Mouse (Mus musculus) urinary bladder, adult 2 months (tissue): ENCODE measurements around the gene Mef2c. TPM values are rescaled to one million over a fixed set of nuclear protein-coding genes. Genes with fewer than 3 reads are reported as not detected.

Experiments used
- DNase-seq: peaks from one replicate; pipeline ENCODE4 v3.0.0; 2022; ENCODE audit warnings: low spot score
- polyA plus RNA-seq: library from polyadenylated mRNA; depleted of rRNA; stranded (reverse); fragments of >200 nt; gene quantifications from 2 replicates; pipeline ENCODE4 v1.2.3, GENCODE M21; 2012

Gene Mef2c
- polyA plus RNA-seq, 1 experiment = 12.2 TPM

DNA sequence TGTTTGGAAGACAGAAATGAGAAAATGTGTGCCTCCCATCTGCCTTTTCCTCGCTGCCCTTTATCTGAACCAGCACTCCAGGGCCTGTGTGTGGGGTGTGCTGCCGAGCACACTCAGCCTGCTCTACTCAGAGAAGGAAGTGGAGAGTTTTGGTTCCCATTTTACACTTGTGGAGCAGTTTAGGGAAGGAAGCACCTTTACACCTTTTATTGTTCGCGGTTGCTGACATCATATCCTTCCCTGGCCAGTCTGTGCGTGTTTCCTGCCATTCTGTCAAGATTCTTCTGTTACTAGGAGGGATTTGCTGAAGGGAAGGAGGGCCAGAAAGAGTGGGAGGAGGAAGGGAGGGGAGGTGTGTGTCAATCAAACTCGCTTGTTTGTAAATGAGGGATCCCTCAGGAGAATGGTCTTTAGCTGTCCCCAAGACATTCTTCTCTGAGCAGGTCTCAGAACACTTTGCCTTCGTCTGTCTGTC, 68.2 kb downstream of the Mef2c start:
- no peak for DNase-seq

DNA sequence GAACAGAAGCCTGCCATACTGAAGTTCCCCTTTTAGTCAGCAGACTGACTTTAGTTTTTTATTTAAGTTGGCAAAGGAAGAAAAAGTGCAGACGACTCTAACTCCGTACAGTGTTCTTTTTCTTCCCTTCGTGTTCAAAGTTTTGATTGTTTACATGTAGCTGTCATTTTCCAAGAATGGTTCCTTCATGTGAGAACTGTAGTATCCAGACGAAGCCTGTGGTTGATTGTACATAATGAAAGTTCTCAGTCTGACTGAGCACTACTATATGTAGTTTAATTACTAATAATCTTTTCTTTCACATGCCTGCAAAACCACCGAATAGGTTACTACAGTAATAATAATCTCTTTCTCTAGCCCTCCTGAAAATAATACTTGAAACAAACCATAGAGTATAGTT, 68.6 kb downstream of the Mef2c start:
- DNase-seq = no peak

DNA sequence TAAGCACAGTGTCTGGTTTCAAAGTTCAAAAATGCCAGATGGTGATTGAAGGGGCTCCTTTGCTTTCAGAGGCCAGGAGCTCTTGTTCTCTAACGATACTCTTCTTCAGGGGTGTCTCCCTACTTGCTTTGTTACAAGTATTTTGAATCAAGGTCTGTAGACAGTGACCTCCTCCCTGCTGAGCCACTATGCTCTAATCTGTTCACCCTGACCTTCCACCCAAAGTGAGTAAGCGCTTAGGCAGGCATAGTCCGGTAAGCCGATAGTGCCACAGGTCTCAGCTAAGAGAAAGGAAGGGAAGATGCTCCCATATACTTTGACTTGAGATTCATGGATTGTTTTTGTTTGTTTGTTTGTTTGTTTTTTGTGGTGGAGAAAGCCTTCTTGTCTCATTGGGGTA, 69.5 kb downstream of the Mef2c start:
- DNase-seq = no peak

DNA sequence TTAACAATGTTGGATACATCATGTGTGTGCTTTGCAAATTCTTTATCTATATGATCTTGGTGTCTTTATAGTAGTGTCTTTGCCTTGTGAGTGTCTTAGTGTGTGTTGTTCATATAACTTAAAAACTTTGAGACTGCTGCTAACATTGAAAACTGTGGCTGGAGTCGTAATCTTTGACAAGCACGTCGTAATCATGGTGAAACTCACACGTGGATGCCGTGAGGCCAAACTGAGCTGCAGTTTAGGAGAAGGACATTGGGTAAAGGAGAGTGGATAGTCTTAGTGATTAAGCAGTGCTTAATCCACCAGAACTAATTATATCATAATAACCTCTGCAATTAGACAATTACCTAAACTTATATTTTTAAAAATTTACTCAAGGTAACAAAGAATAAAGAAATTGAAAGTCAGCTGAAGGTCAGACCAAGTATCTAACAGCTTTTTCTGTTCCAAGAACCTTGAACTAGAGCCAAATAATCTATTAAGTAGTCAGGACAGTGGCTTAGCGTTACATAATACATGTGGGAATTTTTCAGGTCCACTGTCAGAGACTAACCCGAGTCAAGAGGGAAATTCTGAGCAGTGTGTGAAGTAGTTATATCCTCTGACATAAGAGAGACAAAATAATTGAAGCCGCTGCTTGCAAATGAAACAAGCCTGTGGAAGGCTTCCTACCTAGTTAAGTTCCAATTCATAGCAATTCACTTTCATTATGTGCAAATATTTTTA, 70.2 kb downstream of the Mef2c start:
- DNase-seq = no peak

DNA sequence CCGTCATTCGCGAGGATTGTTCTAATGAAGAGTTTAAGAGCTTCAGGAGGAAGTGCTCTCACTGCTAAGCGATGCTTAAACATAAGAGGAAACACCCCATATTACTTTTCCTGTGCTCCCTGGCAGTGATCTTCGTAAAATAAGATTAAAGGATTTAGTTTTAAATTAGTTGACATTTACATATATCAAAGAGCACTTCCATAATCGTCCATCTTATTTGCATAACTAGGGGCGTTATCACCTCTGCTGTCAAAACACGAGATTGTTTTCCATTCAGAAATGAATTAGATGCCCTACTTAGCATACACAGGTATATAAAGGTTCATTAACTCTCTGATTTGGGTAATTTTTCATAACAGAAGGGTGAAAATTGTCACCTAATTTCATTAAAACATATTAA, 71.0 kb downstream of the Mef2c start:
- DNase-seq = no peak

DNA sequence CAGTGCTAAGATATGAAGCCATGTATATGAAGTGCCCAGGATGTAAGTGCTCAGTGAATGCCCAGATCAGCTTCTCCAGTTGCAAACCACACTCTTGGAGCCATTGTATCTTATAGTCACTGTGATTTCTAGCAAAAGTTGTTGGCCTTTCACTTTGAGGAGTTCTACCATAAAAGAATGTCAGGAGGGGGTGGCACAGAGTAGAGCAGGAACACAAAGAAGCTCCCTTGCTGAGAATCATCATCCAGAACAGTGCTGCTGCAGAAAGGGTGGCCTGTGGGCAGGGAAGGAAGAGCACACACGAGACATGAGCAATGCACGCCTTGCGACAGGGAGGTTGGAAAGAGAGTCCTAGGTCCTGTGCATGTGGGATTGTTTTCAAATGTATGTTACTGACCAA, 75.6 kb downstream of the Mef2c start:
- DNase-seq = no peak

DNA sequence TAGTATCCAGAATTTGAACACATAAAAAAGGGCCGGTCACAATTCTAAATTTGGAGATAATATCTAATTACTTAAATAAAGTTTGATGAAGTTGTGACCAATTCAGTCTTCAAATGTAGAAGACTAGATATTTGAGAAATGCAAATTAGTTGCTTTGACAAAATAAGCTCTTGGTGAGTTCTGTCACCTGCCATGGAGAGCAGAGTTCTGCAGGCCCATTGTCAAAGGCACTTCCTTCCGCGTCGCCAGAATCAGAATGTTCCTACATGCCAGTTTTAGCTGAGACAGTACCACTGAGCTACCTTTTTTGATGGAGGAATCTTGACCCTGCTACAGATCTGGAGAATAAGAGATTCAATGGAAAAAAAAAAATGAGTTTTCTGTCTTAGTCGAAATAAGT, 77.0 kb downstream of the Mef2c start:
- no peak for DNase-seq

DNA sequence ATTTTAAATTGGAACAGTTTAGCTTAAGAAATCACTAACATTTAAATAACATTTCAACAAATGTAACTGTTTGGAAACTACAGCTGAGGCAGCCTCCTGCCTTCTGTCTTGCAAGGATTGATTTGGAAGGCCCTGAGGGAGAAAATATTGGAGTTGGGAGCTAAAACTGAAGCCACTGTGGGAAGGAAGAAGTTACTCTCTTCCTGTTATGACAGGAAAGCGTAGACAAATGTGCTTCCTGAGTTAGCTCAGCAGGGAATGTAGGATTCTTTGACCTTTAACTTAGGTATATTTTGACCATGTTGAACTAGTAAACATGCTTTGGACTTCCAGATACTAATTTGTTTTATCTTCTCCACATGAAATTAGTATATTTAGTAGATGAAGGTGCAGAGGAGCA, 78.7 kb downstream of the Mef2c start:
- DNase-seq = no peak

DNA sequence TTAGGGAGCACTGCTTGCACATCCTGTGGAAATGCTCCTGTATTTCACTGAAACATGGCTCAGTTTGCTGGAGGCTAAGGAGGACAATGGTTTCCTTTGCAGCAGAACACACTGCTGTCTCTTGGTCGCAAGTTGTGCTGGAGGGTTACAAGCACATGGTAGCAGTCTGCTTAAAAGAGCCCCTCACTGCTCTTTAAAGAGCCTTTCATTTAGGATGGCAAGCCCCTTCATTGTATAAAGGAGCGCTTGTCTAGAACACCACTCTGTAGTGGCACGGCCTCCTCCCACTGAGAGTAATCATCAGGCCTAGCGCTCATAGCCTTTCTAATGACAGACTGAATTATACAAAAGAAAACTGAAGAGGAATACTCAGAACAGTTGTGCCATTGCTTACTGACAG, 80.0 kb downstream of the Mef2c start:
- no peak for DNase-seq

DNA sequence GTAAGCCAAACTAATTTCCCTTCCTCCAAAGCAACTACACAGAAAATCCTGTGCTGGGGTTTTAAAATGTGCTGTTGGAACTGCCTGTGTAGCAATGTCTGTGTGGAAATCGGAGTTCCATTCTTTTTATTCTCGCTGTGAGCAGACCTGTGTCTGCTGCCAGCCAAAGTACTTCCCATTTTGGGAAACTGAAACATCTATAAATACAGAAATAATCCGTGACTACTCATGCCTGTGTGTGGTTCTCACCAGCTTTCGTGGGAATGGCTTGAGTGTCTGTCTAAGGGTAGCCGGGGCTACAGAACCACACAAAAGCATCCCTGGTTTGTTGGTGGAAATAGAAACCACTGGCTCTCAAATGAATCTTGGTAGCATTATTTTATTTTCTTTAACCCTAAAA, 81.5 kb downstream of the Mef2c start:
- DNase-seq = no peak

DNA sequence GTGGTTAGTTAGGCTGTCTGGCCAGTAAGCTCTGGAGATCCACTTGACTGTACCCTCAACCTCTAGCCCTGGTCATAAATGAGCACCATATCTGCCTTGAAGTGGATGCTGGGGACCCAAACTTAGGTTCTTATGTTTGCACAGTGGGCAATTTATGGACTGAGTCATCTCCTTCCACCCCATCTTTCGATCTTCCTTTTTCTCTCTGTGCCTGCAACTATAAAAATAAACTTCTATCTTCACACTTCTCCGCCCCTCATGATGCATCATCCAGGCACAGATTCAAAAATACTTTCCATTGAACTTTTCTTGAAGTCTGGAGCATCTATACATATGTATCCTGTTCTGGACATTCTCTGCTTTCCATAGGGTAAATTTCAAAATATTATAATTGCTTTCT, 84.4 kb downstream of the Mef2c start:
- DNase-seq = no peak

DNA sequence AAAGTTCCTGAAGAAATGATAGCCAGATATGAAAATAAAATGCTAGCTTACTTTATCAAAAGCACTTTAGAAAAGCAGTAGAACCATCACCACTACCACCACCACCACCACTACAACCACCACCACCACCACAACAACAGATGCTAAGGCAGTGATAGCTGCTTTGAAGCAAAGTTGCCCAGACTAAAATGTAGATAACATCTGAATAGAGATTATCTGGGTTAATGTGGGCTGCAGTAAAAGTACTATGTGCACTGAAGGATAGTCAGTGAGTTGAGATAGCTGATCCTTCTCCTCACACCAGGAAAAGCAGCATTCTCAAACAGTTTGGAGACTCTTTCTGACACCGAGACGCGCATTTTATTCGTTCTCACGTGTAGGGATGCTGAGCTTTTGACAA, 87.1 kb downstream of the Mef2c start:
- DNase-seq = no peak

DNA sequence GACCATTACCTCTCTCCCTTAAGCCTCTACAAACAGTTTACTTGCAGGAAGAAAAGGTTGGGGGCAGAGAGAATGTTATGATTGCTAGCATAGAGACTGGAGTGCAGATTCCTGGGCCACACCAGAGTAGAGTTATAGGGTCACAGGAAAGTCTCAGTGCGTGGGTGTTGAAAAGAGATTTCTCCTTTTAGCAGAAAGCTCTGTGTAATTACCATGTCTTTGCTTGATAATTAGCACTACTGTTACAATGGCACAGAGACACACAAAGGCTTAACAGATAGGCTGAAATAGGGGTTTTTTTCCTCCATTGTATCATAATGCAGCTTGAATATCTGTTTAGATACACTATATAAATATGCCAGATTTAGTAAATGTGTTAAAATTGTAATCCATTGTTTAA, 91.6 kb downstream of the Mef2c start:
- no peak for DNase-seq

DNA sequence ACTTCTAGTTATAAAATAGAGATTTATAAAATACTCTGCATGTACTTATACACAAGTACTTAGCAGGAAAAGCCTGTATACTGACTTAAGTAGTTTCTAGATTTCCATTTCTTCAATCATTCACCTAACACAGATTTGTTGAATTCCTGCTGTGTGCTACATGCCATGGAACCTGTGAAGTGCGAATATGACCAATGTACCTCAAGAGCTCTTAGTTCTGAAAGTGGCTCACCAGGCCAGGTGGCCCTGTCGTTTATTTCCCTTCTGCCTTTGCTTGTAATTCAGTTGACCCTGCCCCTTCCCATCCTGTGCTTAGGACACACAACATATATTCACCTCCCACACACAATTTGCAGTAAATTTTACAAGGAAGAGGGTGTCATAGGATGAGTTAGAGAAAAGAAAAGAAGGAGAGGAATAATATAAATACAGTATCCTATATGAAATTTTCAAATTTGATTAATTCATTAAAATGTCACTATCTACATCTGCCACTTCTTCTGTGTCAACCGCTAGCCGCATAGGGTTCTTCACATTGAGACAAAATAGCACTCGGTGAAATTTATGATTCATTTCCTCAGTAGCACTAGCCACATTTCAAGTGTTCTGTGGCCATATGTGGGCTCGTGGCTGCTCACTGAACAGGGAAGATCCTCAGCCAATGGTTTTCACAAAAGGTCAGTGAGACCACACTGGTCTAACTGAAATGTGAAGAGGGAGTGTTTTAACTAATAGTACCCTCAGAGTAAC, 93.3 kb downstream of the Mef2c start:
- no peak for DNase-seq

DNA sequence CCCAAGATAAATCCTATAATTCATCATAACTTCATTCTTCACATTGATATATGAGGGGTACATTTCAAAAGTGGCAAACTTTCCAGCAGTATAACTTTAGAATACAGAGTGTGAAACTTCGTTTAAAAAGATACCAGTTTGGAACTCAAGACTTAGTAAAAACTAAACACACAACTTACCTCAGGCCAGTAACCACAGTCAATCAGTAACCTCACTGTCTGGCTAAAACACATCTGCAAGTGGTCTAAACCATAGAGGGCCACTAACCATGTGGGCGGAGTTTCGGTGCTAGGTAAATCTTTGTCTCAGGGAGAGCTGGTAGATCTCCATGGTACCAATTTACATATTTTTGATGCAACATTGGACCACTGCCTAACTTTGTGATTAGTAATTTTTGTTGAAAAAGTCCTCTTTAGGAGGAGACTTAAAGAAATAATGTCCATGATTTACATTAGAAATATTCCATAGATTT, 93.9 kb downstream of the Mef2c start:
- no peak for DNase-seq

DNA sequence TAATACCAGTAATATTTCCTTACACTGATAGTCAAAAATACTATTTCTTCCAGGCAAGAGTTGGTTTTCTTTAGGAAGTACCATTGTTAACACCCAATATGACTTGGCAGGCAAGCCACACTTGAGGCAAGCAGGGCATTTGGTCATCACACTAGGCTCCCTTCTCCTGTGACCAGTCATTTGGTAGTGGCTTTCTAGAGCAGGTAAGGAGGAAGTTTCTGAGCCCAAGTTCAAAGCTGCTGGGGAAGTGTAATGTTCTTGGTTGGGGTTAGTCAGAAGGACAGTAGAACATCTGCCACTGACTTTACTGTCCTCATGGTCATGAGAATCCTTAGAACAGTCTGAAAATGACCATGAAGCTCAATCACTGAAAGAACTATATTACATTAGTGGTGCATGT, 96.5 kb downstream of the Mef2c start:
- no peak for DNase-seq

DNA sequence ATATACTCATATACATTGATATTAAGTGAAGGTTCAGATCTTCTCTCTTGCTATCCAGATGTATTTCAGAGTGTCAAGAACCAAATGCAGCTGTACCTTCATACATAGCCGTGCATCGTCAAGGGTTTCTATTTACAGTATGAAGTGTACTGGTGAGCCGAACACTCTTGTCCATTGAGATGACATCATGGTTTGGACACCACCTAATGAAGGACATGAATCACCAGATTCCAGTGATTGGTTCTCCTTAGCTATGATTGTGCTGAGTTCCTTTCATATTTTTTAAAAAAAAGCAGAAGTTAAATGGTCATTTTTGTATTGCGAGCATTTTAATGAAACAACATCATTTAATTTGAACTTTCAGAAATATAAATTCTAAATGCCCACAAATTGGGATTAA, 97.9 kb downstream of the Mef2c start:
- DNase-seq = no peak

DNA sequence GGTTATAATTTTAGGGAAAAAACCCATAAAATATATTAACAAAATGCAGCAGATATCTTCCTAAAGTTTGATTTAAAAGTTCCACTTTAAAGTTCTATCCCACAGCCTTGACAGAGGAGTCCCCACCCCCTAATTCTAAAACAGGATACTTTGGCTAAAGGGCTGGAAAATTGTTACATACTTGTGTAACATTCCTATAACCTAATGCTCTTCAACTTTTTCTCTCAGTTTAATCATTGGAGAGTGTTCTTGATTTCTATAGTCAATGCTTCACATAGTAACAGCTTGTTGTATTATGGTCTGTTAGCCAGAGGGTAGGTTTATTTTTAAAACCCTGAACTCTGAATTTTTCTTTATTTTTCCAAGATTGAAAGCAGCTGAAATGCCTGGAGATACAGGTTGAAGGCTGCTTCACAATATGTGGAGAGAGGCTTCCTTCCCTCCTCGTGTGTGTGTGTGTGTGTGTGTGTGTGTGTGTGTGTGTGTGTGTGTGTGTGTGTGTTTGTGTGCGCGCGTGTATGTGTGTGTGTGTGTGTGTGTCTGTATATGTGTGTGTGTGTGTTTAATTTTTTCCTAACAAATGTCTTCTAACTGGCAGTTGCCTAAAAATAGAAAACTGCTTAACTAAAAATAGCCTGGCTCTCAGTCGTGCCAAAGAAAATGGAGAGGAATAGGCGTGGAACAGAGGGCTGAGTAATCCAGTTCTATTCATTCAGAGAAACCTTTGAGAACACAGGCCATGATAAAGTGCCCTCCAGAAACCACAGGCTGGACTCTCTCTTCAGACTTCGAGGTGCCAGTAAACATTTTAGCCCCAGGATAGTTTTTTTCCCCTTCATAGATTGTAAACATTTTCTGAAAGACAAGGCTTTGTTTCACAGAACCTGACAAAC, 99.8 kb downstream of the Mef2c start:
- no peak for DNase-seq

DNA sequence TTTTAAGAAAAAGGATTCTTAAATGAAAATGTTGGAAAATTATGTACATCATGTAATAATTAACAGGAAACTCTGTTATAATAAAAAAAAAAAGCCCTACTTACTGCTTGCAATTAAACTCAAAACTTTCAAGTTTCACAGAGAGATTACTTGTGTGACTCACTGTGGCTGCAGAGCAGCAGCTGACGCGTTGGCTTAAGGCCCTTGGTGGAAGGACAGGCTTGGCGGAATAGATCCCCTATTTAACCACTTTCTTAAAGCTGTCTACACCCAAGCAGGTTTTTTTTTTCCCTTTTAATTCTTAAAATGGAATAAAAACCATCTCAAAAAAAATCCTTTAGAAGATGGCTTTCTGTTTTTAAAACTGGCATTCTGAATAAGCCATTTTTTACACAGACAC, 100.5 kb downstream of the Mef2c start:
- DNase-seq = no peak

DNA sequence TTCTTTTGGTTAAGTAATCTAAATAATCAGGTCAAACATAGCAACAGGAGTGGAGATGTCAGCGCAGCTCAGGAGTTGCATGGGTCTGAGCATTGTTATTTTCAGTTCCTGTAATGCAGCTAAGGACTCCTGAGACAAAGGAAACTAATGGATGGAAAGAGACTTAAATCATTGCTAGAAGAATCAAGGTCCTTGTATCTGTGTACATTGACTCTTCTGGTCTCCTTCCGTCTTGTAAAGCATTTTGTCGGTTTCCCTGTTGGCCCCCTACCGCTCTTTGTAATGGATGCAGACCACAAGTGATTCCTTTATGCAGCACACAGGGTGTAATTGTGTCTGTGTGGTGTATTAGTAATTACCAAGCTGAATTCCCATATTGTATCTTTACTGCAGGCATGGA, 101.0 kb downstream of the Mef2c start:
- no peak for DNase-seq

DNA sequence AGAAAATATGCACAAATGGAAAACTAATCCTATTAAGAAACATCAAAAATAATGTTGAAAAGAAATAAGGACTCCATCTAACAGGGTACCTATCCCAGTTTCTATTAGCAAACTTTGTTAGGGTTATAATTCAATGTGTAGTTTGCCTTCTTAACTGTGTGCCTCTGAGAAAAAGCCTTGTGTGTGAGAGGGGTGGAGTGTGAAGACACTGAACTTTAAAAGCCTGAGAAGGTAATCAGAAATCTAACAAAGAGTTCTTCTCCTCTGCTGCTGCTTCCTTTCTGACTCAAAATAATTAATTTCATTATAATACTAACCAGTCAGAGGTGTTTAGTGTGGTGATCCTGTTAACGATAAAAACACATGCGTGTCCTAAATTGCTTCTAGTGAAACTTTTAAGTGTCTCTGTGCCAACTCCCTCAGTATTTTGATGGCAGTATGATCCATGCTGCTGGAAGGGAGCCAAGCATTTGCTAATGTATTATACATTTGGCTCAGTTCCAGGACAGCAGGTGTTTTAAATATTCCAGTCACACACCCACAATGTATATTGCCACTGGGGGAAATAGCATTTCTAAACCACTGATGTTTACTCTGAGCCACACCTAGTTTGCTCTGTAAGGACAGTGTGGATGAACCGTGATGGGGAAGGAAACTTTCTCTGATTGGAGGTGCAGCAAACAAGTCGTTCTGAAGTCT, 104.2 kb downstream of the Mef2c start:
- DNase-seq = no peak
